Mouse (Mus musculus): ENCODE results near the gene Zfp385b. TPM values are rescaled to one million over a fixed set of nuclear protein-coding genes. Genes with fewer than 3 reads are reported as not detected.

Zfp385b gene
- polyA plus RNA-seq, 1 experiment from 2014 or later = 0.85 TPM

GRCm38 (mm10) chr2:77409521-77410135 is 409.8 kb downstream of the Zfp385b start:
- Histone ChIP-seq H3K27ac (replicated peaks) (no peak overlapping the region), H3K27me3 (replicated peaks; ENCODE audit: low read depth, poor library complexity, severe bottlenecking) (no peaks in the 10 kb centered on the region), H3K4me1 (peaks cover 3% of the 10 kb centered on the region; the same call in 1 of the 2 replicates), H3K4me3 (no peak overlapping the region), H3K9me3 (no peaks in the 10 kb centered on the region), H3K36me3 (replicated peaks) (no peaks in the 10 kb centered on the region)
- 54% methylated on average over 5 of the region's 5 CpGs for WGBS
- no peak for DNase-seq (ENCODE audit: low spot score)

GRCm38 (mm10) chr2:77408972-77409371 is 410.5 kb downstream of the Zfp385b start:
- DNase-seq (ENCODE audit: low spot score) = no peak
- Histone ChIP-seq H3K27ac (replicated peaks) (no peak overlapping the region), H3K4me3 (no peak overlapping the region), H3K27me3 (replicated peaks; ENCODE audit: low read depth, poor library complexity, severe bottlenecking) (no peaks in the 10 kb centered on the region), H3K4me1 (peaks cover 3% of the 10 kb centered on the region; the same call in 1 of the 2 replicates), H3K36me3 (replicated peaks) (no peaks in the 10 kb centered on the region), H3K9me3 (no peaks in the 10 kb centered on the region)
- WGBS = 69% methylated on average over 7 of the region's 7 CpGs

GRCm38 (mm10) chr2:77402329-77402728 is 417.1 kb downstream of the Zfp385b start:
- 25% methylated on average over 13 of the region's 13 CpGs for WGBS
- Histone ChIP-seq H3K4me3 (peak overlapping the region; percentile 51), H3K36me3 (replicated peaks) (no peaks in the 10 kb centered on the region), H3K4me1 (peaks cover 15% of the 10 kb centered on the region), H3K27me3 (replicated peaks; ENCODE audit: low read depth, poor library complexity, severe bottlenecking) (no peaks in the 10 kb centered on the region; the same call in none of the 2 replicates), H3K9me3 (no peaks in the 10 kb centered on the region), H3K27ac (replicated peaks) (no peak overlapping the region)
- DNase-seq (ENCODE audit: low spot score) = no peak

- 8% methylated on average over 13 of the region's 13 CpGs for WGBS
- DNase-seq (ENCODE audit: low spot score) = peak; percentile 50
- Histone ChIP-seq H3K27me3 (replicated peaks; ENCODE audit: low read depth, poor library complexity, severe bottlenecking) (no peaks in the 10 kb centered on the region; the same call in none of the 2 replicates), H3K9me3 (no peaks in the 10 kb centered on the region), H3K4me3 (peak overlapping the region; percentile 51), H3K4me1 (peaks cover 15% of the 10 kb centered on the region), H3K27ac (replicated peaks) (peak overlapping the region; percentile 61), H3K36me3 (replicated peaks) (no peaks in the 10 kb centered on the region)
These were observed 417.8 kb downstream of the Zfp385b start for GRCm38 (mm10) chr2:77401438-77402235.

DNA sequence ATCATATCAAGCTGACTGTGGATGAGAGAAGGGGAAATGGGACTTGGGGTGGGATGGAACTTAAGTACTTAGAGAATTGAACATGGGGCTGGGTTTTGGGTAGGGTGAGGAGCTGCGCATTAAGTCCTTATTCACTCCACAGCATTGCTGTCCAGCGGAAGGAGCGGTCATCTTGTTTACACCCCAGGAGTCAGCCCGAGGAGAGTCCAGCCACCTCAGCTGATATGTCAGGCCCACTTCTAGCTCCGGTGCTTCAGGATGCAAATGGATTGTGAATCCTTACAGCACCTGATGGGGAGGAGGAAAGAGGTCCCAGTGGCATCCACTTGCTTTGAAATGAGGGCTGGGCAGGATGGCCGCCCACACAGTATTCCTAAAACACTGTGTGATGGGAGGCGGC is 425.6 kb downstream of the Zfp385b start:
- no peaks in the 10 kb centered on the region for H3K27me3 ChIP-seq (replicated peaks; ENCODE audit: low read depth, poor library complexity, severe bottlenecking)
- no peak overlapping the region for H3K4me3 ChIP-seq
- no peaks in the 10 kb centered on the region for H3K9me3 ChIP-seq
- H3K36me3 ChIP-seq (replicated peaks) = no peaks in the 10 kb centered on the region
- H3K4me1 ChIP-seq = no peaks in the 10 kb centered on the region
- no peak overlapping the region for H3K27ac ChIP-seq (replicated peaks)
- DNase-seq (ENCODE audit: low spot score) = no peak
- WGBS = 94% methylated on average over 7 of the region's 7 CpGs

DNA sequence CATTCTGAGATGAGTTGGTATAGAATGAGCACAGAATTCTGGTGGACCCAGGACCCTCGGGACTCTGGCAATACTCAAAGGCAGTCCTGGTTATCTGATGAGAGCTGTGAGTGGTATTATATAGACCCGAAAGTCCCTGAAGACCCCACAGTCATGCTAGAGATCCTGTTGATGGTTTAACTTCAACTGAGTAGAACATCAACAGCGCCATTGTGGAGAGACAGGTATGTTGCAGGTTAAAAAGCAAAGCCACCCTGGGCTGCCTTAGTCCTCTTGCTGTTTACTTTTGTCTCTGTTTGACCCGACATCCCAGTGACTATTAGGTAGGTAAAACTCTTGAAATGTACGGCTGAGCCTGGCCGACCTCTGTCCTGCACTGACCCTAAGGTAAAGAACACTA is 431.3 kb downstream of the Zfp385b start:
- Histone ChIP-seq H3K9me3 (no peaks in the 10 kb centered on the region), H3K4me1 (no peaks in the 10 kb centered on the region)
- 84% methylated on average over 6 of the region's 6 CpGs for whole genome bisulfite sequencing

DNA sequence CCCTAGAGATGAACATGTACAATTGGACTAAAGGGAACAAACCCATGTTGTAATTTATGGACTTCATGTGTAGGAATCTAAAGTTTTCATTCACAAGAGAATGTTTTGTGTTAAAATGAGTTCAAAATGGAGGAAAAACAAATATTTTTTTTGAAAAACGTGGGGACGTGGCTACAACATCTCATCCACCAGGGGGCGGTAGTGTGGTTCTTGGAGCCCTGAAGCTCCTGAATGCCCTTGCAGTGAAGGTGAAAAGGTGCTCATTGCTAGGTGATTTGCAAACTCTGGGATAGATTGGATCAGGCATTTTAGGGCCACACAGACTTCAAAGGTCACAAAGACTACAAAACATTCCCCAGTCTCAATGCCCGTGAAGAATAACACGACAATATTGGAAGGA is 432.9 kb downstream of the Zfp385b start:
- H3K4me1 ChIP-seq = no peaks in the 10 kb centered on the region
- DNase-seq (ENCODE audit: low spot score) = peak; percentile 70
- H3K27ac ChIP-seq (replicated peaks) = no peak overlapping the region
- no peaks in the 10 kb centered on the region for H3K27me3 ChIP-seq (replicated peaks; ENCODE audit: low read depth, poor library complexity, severe bottlenecking)
- no peaks in the 10 kb centered on the region for H3K9me3 ChIP-seq
- H3K36me3 ChIP-seq (replicated peaks) = no peaks in the 10 kb centered on the region
- H3K4me3 ChIP-seq = no peak overlapping the region
- 33% methylated on average over 5 of the region's 5 CpGs for WGBS

More for the DNA sequence above, 431.3 kb downstream of the Zfp385b start:
- Histone ChIP-seq H3K36me3 (replicated peaks) (no peaks in the 10 kb centered on the region), H3K27ac (replicated peaks) (no peak overlapping the region), H3K4me3 (no peak overlapping the region), H3K27me3 (replicated peaks; ENCODE audit: low read depth, poor library complexity, severe bottlenecking) (no peaks in the 10 kb centered on the region)
- no peak for DNase-seq (ENCODE audit: low spot score)

GRCm38 (mm10) chr2:77382766-77383165 is 436.7 kb downstream of the Zfp385b start:
- no peaks in the 10 kb centered on the region for H3K36me3 ChIP-seq (replicated peaks)
- no peak for DNase-seq (ENCODE audit: low spot score)
- no peaks in the 10 kb centered on the region for H3K4me1 ChIP-seq
- no peaks in the 10 kb centered on the region for H3K27me3 ChIP-seq (replicated peaks; ENCODE audit: low read depth, poor library complexity, severe bottlenecking)
- no peak overlapping the region for H3K4me3 ChIP-seq
- no peaks in the 10 kb centered on the region for H3K9me3 ChIP-seq
- no peak overlapping the region for H3K27ac ChIP-seq (replicated peaks)
- 85% methylated on average over 5 of the region's 5 CpGs for WGBS

DNA sequence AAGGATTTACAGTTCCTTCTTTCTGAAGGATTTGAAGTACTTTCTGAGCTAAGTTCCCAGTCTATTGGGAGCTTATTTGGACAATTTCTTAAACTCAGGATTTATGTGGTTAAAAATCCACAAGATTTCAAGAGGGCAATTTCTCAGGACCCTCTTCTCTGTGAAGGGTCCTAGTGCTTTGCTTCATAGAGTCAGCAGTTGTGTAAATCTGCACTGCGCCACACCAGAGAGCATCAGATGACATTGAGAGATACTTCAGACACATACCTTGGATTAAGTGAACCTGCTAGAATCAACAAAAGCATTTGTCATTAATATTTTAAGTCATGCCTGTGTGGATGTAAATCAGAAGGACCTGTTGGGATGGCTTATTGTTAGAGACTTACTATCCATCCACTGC is 439.5 kb downstream of the Zfp385b start:
- WGBS = 97% methylated on average over 1 of the region's 1 CpGs
- no peak overlapping the region for H3K27ac ChIP-seq (replicated peaks)
- no peaks in the 10 kb centered on the region for H3K27me3 ChIP-seq (replicated peaks; ENCODE audit: low read depth, poor library complexity, severe bottlenecking)
- no peaks in the 10 kb centered on the region for H3K4me1 ChIP-seq
- no peak for DNase-seq (ENCODE audit: low spot score)
- H3K4me3 ChIP-seq = no peak overlapping the region
- H3K9me3 ChIP-seq = no peaks in the 10 kb centered on the region
- H3K36me3 ChIP-seq (replicated peaks) = no peaks in the 10 kb centered on the region

GRCm38 (mm10) chr2:77379332-77379731 is 440.1 kb downstream of the Zfp385b start:
- Histone ChIP-seq H3K36me3 (replicated peaks) (no peaks in the 10 kb centered on the region), H3K27ac (replicated peaks) (no peak overlapping the region), H3K9me3 (no peaks in the 10 kb centered on the region), H3K4me3 (no peak overlapping the region), H3K27me3 (replicated peaks; ENCODE audit: low read depth, poor library complexity, severe bottlenecking) (no peaks in the 10 kb centered on the region), H3K4me1 (no peaks in the 10 kb centered on the region)
- 91% methylated on average over 5 of the region's 5 CpGs for WGBS
- DNase-seq (ENCODE audit: low spot score) = no peak

- 81% methylated on average over 9 of the region's 9 CpGs for WGBS
- Histone ChIP-seq H3K4me3 (no peak overlapping the region), H3K27ac (replicated peaks) (no peak overlapping the region), H3K27me3 (replicated peaks; ENCODE audit: low read depth, poor library complexity, severe bottlenecking) (no peaks in the 10 kb centered on the region), H3K9me3 (no peaks in the 10 kb centered on the region), H3K4me1 (no peaks in the 10 kb centered on the region), H3K36me3 (replicated peaks) (no peaks in the 10 kb centered on the region)
- no peak for DNase-seq (ENCODE audit: low spot score)
These were observed 442.6 kb downstream of the Zfp385b start for GRCm38 (mm10) chr2:77376823-77377222.

DNA sequence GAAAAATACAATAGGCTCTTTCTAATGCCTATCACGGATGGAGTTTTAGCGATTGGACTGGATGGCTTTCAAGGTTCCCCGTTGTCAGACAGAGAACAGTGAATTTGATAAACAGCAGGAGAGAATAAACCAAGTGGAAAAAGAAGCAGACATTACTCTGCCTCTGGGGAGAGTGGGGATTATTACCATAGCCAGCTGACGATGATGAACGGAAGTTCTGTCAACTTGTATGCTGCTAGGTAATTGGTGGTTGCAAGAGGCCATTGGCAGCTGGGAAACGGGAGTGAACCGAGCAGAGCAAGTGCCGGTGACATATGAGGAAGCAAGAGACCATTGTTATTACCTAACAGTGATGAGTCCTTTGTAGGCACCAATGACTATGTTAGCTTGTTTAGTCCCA is 444.3 kb downstream of the Zfp385b start:
- 85% methylated on average over 8 of the region's 8 CpGs for WGBS
- no peak overlapping the region for H3K27ac ChIP-seq (replicated peaks)
- DNase-seq (ENCODE audit: low spot score) = no peak
- H3K27me3 ChIP-seq (replicated peaks; ENCODE audit: low read depth, poor library complexity, severe bottlenecking) = no peaks in the 10 kb centered on the region
- no peaks in the 10 kb centered on the region for H3K4me1 ChIP-seq
- no peaks in the 10 kb centered on the region for H3K9me3 ChIP-seq
- H3K4me3 ChIP-seq = no peak overlapping the region
- no peaks in the 10 kb centered on the region for H3K36me3 ChIP-seq (replicated peaks)

- Histone ChIP-seq H3K9me3 (no peaks in the 10 kb centered on the region), H3K36me3 (replicated peaks) (no peaks in the 10 kb centered on the region), H3K4me1 (no peaks in the 10 kb centered on the region), H3K4me3 (no peak overlapping the region), H3K27ac (replicated peaks) (no peak overlapping the region), H3K27me3 (replicated peaks; ENCODE audit: low read depth, poor library complexity, severe bottlenecking) (no peaks in the 10 kb centered on the region)
- 64% methylated on average over 4 of the region's 4 CpGs for WGBS
- no peak for DNase-seq (ENCODE audit: low spot score)
These were observed 450.3 kb downstream of the Zfp385b start for GRCm38 (mm10) chr2:77369174-77369573.
